Mouse (Mus musculus) urinary bladder, postnatal 36 days (tissue): ENCODE results near the gene Dop1b.
"Not testable (repeated sequence)": the region's sequence is repeated elsewhere in the genome, so short reads cannot be mapped to it uniquely, and the experiment has no call there.

Source experiments
- DNase-seq, 2 experiments: peaks; one replicate each; pipeline ENCODE4 v3.0.0; 2022; ENCODE audit warnings: low spot score in 2 of 2, mixed read lengths in 1 of 2

Dop1b gene

GRCm38 (mm10) chr16:93795391-93795790, 83.7 kb downstream of the Dop1b start:
- no peak for DNase-seq

GRCm38 (mm10) chr16:93797021-93797840, 85.5 kb downstream of the Dop1b start:
- no peak for DNase-seq

GRCm38 (mm10) chr16:93797841-93798492, 86.3 kb downstream of the Dop1b start:
- no peak for DNase-seq

- DNase-seq = no peak
Measured at GRCm38 (mm10) chr16:93798623-93799022, 86.9 kb downstream of the Dop1b start.

GRCm38 (mm10) chr16:93799071-93799470, 87.4 kb downstream of the Dop1b start:
- no peak for DNase-seq

- no peak for DNase-seq
Measured at GRCm38 (mm10) chr16:93799936-93800335, 88.2 kb downstream of the Dop1b start.

GRCm38 (mm10) chr16:93807167-93807566, 95.5 kb downstream of the Dop1b start:
- DNase-seq = no peak

DNA sequence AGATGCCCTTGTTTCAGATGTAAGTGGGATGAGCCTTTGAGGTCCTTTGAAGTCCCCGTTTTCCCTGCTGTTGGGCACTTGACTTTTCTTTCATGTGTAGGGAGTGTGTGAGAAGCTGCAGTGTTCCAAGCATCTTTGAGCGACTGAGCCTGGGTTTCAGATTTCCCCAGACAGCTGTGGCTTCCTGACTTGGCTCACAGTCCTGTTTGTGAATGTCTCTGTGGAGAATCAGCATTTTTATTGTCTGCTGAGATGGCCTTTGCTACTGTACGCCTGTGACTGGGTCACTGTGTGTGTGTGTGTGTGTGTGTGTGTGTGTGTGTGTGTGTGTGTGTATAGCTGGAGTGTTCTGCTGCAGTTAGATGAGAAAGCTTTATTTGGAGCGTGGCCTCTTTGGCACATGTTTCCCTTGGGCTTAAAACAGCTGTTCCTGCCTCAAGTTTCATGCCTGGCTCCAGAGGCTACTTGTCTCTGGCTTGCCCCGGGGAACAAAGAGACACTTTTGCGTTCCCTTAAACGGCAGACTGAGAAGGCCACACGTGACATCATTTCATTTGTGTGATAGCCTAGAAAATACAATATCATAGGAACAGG, 96.4 kb downstream of the Dop1b start:
- peak in 1 of 2 experiments; percentile 25 for DNase-seq

- DNase-seq = peak; percentile 36 to 55
Measured at GRCm38 (mm10) chr16:93815856-93816736, 104.4 kb downstream of the Dop1b start.

DNA sequence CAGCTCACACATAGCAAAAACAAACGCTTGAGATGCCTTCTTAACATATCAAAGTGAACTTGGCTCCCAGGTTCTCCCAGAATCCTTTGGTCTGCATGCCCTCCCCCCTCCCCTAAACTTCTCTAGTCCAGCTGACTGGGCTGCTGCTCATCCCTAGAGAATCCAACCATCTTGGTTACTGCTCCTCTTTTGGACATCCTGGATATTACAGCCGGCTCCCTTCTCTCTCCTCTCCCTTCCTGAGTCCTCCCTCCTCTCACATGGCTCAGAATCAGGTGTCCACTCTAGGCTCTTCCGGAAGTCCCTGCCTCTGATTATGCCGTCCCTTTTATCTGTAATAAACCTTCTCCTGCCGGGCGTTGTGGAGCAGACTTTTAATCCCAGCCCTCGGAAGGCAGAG, 105.2 kb downstream of the Dop1b start:
- no peak for DNase-seq

GRCm38 (mm10) chr16:93817371-93817770, 105.7 kb downstream of the Dop1b start:
- no peak for DNase-seq

DNA sequence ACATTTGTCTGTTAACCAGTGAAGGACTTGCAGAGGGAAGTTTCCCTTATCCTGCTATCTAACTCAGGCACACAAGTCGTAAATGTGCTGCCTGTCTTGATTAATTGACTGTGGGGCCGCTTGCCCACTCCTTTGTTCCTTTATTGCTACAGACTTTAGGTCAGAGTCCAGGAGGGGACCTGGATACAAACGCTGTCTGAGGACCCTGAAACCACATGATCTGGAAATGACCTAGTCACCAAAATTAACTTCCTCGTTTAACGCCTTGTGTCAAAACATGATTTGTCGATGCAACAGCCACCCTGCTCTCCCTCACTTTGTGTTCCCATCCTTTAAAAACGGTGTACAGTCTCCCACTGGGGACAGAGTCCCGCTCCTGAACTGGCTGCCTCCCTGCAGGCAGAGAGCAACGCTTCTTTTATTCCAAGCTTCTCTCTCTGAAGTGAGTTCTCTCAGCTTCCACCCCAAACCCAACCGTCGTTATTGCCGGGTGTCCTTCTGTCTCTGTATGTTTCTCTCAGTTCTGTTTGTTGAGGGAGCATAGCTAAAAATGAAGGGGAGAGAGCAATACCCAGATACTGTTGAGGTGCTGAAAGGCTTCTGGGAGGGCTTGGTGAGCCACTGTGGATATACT, 107.1 kb downstream of the Dop1b start:
- no peak for DNase-seq

DNA sequence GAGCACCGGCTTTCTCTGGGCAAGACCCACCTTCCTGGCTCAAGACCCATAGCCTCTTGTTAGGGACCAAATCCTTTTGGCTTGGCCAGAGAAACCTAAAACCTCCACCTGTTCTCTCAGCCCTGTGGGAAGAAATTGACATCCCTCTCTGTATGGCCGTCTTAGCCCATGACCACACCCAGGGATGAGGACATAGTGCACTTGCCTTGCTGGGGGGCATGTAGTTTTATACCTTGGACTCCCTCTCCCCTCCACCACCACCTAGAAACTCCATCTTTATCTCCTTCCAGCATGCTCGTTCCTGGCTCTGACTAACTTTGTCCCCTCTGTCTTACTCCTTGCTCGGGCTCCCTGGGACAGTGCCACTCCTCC, 107.6 kb downstream of the Dop1b start:
- no peak for DNase-seq

- DNase-seq = no peak
Measured at GRCm38 (mm10) chr16:93820040-93820439, 108.3 kb downstream of the Dop1b start.

DNA sequence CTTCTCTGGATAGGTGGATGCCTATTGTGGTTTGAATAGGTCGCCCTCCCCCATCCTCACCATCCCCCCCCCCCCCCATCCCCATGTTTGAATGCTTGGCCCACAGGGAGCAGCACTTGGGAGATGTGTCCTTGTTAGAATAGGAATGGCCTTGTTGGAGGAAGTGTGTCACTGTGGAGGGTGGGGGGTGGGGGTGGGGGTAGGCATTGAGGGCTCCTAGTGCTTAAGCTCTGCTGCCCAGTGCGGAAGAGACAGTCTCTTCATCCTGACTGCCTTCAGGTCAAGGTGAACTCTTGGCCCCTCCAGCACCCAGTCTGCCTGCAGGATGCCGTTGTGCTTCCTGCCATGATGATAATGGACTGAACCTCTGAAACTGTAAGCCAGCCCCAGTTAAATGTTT, 110.0 kb downstream of the Dop1b start:
- DNase-seq = no peak

DNA sequence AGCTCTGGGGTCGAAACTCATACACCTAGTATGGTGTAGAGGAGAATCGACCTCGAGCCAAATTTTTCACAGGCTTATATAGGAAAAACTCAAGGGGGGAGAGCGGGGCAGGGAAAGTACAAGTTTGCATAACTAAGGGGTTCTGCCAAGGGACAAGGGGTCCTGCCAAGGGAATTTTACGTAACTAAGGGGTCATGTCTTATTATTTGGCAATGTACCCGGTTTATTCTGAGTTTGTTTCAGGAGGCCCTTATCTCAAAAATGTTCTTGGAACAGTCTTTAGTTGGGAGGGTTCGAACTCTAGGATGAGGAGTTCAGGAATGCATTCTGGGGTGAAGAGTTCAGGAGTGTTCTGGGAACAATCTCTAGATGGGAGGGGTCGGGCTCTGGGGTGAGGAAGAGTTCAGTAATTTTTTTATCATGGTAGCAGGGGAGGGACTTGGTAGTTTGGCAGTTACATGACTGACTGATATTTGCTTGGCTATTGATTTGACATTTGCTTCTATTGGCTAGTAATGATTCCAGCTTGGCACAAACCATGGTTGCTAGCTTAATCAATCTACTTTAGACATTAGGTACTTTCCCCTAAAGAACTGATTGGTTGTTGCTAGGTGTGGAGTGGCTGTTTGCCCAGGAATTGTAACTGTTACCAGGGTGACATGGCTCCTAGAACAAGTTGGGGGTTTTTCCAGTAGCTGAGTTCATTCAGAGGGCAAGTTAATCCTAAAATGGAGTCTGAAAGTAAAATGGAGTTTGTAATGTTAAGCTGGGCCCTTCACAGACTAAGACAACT, 110.9 kb downstream of the Dop1b start:
- DNase-seq = not testable (repeated sequence)

DNA sequence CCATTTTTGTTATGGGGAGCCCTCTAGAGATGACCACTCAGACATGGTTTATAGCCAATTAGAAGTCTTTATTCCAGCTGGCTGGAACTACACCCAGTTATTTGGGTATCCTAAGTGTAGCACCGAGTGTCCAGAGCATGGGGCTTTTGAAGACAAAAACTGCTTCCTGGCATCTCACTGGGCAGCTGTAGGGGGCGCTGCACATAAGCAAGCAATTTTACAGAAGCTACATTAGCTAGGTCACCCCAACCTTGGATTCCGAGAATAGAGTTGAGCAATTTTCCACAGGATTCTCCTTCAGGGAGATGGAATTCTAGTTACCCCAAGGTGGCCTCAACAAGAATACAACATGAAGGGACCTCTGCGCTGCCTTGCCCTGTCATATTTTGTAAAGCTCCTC, 113.1 kb downstream of the Dop1b start:
- no peak for DNase-seq

DNA sequence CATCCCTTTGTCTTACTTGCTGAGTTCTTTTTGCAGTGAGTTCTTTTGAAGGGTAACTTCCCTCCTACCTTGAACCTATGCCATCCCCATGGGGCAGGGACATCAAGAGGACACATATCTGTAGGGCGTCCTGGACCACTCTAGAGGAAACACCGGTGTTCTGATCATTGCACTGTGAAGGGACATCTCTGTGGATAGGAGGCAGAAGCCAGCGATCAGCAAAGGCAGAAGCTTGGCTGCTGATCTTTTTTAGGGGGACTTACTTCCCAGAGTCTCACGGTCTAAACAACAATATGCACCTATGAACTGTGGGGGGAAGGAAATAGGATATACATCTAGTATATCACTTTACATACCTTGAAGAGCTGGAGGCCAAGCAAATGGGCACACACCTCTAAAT, 113.8 kb downstream of the Dop1b start:
- DNase-seq = no peak

GRCm38 (mm10) chr16:93826054-93826453, 114.3 kb downstream of the Dop1b start:
- no peak for DNase-seq

- DNase-seq = not testable (repeated sequence)
Measured at GRCm38 (mm10) chr16:93826478-93826877, 114.8 kb downstream of the Dop1b start.

DNA sequence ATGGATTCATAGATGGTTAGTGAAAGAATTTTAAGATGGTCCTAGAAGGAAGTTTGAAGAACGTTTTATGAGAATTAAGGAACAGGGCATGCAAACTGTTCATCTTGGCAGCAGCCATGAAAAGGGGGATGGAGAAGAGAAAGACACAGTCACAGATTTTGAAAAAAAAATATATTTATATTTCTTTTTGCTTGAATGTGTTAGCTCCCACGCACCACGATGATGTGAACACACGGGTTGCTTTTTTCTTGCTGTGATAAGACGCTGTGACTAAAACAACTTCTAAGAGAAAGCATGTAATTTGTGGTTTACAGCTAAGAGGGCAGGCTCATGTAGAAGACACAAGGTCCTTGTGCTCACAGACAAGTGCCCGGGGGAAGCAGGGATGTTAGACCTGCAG, 115.2 kb downstream of the Dop1b start:
- DNase-seq = no peak
